Mouse (Mus musculus) neural tube, embryonic 13.5 days (tissue): ENCODE measurements around the gene Gm20388. TPM values are rescaled to one million over a fixed set of nuclear protein-coding genes. Genes with fewer than 3 reads are reported as not detected.

Source experiments
- ATAC-seq: fragments of 200-750 bp; cut with Nextera tagmentation; 2 replicates; pipeline ENCODE4 v1.8.0; 2017; ENCODE audit warnings: low read depth, mild to moderate bottlenecking, moderate TSS enrichment, moderate library complexity
- H3K27ac ChIP-seq: fragments of 300-500 bp; sonication (generic); replicated peaks from 2 replicates; pipeline ENCODE4 v1.5.1; 2015; ENCODE audit warnings: moderate library complexity, mild to moderate bottlenecking, inconsistent platforms
- H3K27me3 ChIP-seq: fragments of 300-500 bp; sonication (generic); 2 replicates; pipeline ENCODE4 v1.6.1; 2015; ENCODE audit warnings: mild to moderate bottlenecking, inconsistent platforms
- H3K36me3 ChIP-seq: fragments of 300-500 bp; sonication (generic); 2 replicates; pipeline ENCODE4 v1.6.1; 2015; ENCODE audit warnings: mild to moderate bottlenecking, inconsistent platforms
- H3K4me1 ChIP-seq: fragments of 300-500 bp; sonication (generic); replicated peaks from 2 replicates; pipeline ENCODE4 v1.6.1; 2015; ENCODE audit warnings: inconsistent platforms
- H3K4me2 ChIP-seq: fragments of 300-500 bp; sonication (generic); 2 replicates; pipeline ENCODE4 v1.6.1; 2015; ENCODE audit warnings: inconsistent platforms, mild to moderate bottlenecking, moderate library complexity
- H3K4me3 ChIP-seq: fragments of 300-500 bp; sonication (generic); 2 replicates; pipeline ENCODE4 v1.5.1; 2015; ENCODE audit warnings: mild to moderate bottlenecking, inconsistent platforms
- H3K9ac ChIP-seq: fragments of 300-500 bp; sonication (generic); 2 replicates; pipeline ENCODE4 v1.6.1; 2015; ENCODE audit warnings: moderate library complexity, mild to moderate bottlenecking, inconsistent platforms
- H3K9me3 ChIP-seq: fragments of 300-500 bp; sonication (generic); 2 replicates; pipeline ENCODE4 v1.6.1; 2016; ENCODE audit warnings: inconsistent platforms
- WGBS: fragments of 180-500 bp; shearing (Covaris S2); methylation state at CpG from one replicate; pipeline ENCODE4 v1.1.7; 2015; 5-methylcytosine and 5-hydroxymethylcytosine counted together
- polyA plus RNA-seq: library from polyadenylated mRNA; unstranded; fragments of >200 nt; fragmentation: Nextera tagmentation; extraction: Ambion mirVana; gene quantifications from 2 replicates; pipeline ENCODE4 v1.2.1, GENCODE M21; 2015

Gene Gm20388
- polyA plus RNA-seq, 1 experiment from 2014 or later: 0.27 TPM

- no peak overlapping the region for H3K9ac ChIP-seq
These were observed 1557.7 kb downstream of the Gm20388 start for GRCm38 (mm10) chr8:121468083-121469071.

GRCm38 (mm10) chr8:121474161-121474897, 1563.7 kb downstream of the Gm20388 start:
- peaks cover 8% of the 10 kb centered on the region for H3K4me1 ChIP-seq
- no peaks in the 10 kb centered on the region for H3K36me3 ChIP-seq
- WGBS: 12% methylated on average over 25 of the region's 25 CpGs
- no peak for ATAC-seq
- H3K9me3 ChIP-seq: no peaks in the 10 kb centered on the region
- no peak overlapping the region for H3K27ac ChIP-seq
- H3K9ac ChIP-seq: no peak overlapping the region
- peaks cover 28% of the 10 kb centered on the region for H3K27me3 ChIP-seq
- H3K4me2 ChIP-seq: peak overlapping the region; percentile 28
- no peak overlapping the region for H3K4me3 ChIP-seq

More at GRCm38 (mm10) chr8:121468083-121469071, 1557.7 kb downstream of the Gm20388 start:
- 71% methylated on average over 49 of the region's 49 CpGs for WGBS
- H3K4me1 ChIP-seq: peaks cover 11% of the 10 kb centered on the region
- H3K27ac ChIP-seq: peak overlapping the region; percentile 65
- H3K9me3 ChIP-seq: no peaks in the 10 kb centered on the region
- H3K4me3 ChIP-seq: no peak overlapping the region
- H3K36me3 ChIP-seq: no peaks in the 10 kb centered on the region
- H3K4me2 ChIP-seq: no peak overlapping the region
- ATAC-seq: no peak
- H3K27me3 ChIP-seq: no peaks in the 10 kb centered on the region

DNA sequence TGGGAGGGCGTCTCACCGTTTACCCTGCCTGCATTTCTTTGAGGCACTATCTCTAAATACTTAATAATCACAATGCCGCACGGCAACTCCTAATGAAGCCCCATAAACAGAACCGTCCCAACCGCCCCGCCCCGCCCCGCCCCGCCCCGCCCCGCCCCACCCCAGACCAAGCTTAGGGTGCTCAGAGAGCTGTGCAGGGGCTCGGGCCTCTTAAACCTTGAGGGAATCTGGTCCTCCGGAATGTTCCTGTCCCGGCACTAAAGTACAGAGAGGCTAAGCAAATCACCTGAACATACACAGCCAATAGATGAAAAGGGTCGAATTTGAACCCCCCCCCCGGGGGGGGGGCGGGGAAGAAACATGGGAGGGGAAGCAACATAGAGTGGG, 1564.2 kb downstream of the Gm20388 start:
- H3K4me2 ChIP-seq: peak overlapping the region; percentile 28
- H3K27ac ChIP-seq: no peak overlapping the region
- WGBS: 3% methylated on average over 17 of the region's 18 CpGs
- H3K27me3 ChIP-seq: peaks cover 28% of the 10 kb centered on the region
- ATAC-seq: no peak
- H3K4me1 ChIP-seq: peaks cover 13% of the 10 kb centered on the region
- H3K36me3 ChIP-seq: no peaks in the 10 kb centered on the region
- H3K9ac ChIP-seq: no peak overlapping the region
- no peaks in the 10 kb centered on the region for H3K9me3 ChIP-seq
- H3K4me3 ChIP-seq: no peak overlapping the region

GRCm38 (mm10) chr8:121477851-121478547, 1567.4 kb downstream of the Gm20388 start:
- ATAC-seq: 0 out of 2 replicates have a peak, but pooled peaks have one; percentile 15
- WGBS: 63% methylated on average over 20 of the region's 20 CpGs
- H3K36me3 ChIP-seq: no peaks in the 10 kb centered on the region
- no peak overlapping the region for H3K4me2 ChIP-seq
- peaks cover 28% of the 10 kb centered on the region for H3K4me1 ChIP-seq
- H3K9ac ChIP-seq: no peak overlapping the region
- no peak overlapping the region for H3K4me3 ChIP-seq
- peaks cover 28% of the 10 kb centered on the region for H3K27me3 ChIP-seq
- H3K9me3 ChIP-seq: no peaks in the 10 kb centered on the region
- peak overlapping the region; percentile 57 for H3K27ac ChIP-seq

- no peak overlapping the region for H3K9ac ChIP-seq
- peaks cover 27% of the 10 kb centered on the region for H3K4me1 ChIP-seq
- H3K4me2 ChIP-seq: no peak overlapping the region
- WGBS: 84% methylated on average over 8 of the region's 8 CpGs
- no peak overlapping the region for H3K27ac ChIP-seq
- no peaks in the 10 kb centered on the region for H3K36me3 ChIP-seq
- H3K9me3 ChIP-seq: no peaks in the 10 kb centered on the region
- no peak for ATAC-seq
- H3K4me3 ChIP-seq: no peak overlapping the region
- peaks cover 23% of the 10 kb centered on the region for H3K27me3 ChIP-seq
These were observed 1568.5 kb downstream of the Gm20388 start for GRCm38 (mm10) chr8:121479144-121479543.

GRCm38 (mm10) chr8:121480411-121481031, 1569.9 kb downstream of the Gm20388 start:
- ATAC-seq: no peak
- H3K27me3 ChIP-seq: peaks cover 9% of the 10 kb centered on the region
- no peaks in the 10 kb centered on the region for H3K36me3 ChIP-seq
- WGBS: 34% methylated on average over 26 of the region's 26 CpGs
- H3K4me2 ChIP-seq: peak overlapping the region; percentile 18; the same call in 1 of the 2 replicates
- no peaks in the 10 kb centered on the region for H3K9me3 ChIP-seq
- peak overlapping the region; percentile 15; the same call in 1 of the 2 replicates for H3K27ac ChIP-seq
- peaks cover 19% of the 10 kb centered on the region for H3K4me1 ChIP-seq
- no peak overlapping the region for H3K9ac ChIP-seq
- H3K4me3 ChIP-seq: no peak overlapping the region

GRCm38 (mm10) chr8:121484072-121484782, 1573.6 kb downstream of the Gm20388 start:
- H3K4me1 ChIP-seq: peaks cover 23% of the 10 kb centered on the region
- WGBS: 54% methylated on average over 23 of the region's 23 CpGs
- no peaks in the 10 kb centered on the region for H3K36me3 ChIP-seq
- H3K27me3 ChIP-seq: peaks cover under 1% of the 10 kb centered on the region; the same call in 1 of the 2 replicates
- H3K4me2 ChIP-seq: no peak overlapping the region
- H3K27ac ChIP-seq: no peak overlapping the region
- 0 out of 2 replicates have a peak overlapping the region, but pooled peaks have one; percentile 8 for H3K9ac ChIP-seq
- no peak for ATAC-seq
- H3K9me3 ChIP-seq: no peaks in the 10 kb centered on the region
- no peak overlapping the region for H3K4me3 ChIP-seq

- 0 out of 2 replicates have a peak, but pooled peaks cover 4% of the 10 kb centered on the region for H3K4me1 ChIP-seq
- no peaks in the 10 kb centered on the region for H3K9me3 ChIP-seq
- no peak for ATAC-seq
- no peaks in the 10 kb centered on the region for H3K27me3 ChIP-seq
- no peak overlapping the region for H3K27ac ChIP-seq
- H3K4me3 ChIP-seq: no peak overlapping the region
- H3K9ac ChIP-seq: no peak overlapping the region
- no peak overlapping the region for H3K4me2 ChIP-seq
- WGBS: 55% methylated on average over 9 of the region's 9 CpGs
- no peaks in the 10 kb centered on the region for H3K36me3 ChIP-seq
These were observed 1581.0 kb downstream of the Gm20388 start for GRCm38 (mm10) chr8:121491633-121492032.

DNA sequence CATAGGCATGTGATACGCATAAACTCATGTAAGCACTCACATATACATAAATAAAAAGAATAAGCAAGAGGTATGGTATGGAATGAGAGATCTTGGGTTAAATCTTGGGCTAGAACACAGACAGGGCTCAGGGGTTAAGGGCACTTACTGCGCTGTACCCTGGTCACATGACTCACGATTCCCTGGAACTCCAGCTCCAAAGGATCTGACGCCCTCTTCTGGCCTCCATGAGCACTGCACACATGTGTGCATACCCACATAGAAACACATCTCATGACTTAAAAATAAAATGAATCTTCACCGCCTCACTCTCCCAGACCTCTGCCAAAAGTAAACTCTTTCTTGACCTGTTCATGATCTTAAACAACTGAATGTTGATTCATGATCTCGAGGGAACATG, 1587.0 kb downstream of the Gm20388 start:
- ATAC-seq: no peak

DNA sequence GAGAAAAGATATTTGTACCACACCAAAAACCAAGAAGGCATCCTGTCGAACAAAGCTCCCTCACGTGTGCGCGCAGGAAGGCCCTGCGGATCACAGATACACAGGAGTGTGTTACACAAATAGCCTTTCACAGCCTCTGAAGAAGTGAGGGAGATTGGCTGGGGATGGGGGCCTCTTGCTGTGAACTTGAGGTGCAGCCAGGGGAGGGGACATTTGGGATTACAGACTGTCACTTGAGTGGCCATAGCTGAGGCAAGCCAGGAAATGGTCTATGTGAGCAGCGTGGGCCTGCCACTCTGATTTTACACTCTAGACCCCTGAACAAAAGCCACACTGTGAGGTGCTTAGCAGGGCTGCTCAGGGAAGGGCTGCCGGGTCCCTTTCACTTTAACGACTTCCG, 1601.1 kb downstream of the Gm20388 start:
- 54% methylated on average over 9 of the region's 9 CpGs for WGBS
- no peaks in the 10 kb centered on the region for H3K4me1 ChIP-seq
- H3K36me3 ChIP-seq: no peaks in the 10 kb centered on the region
- H3K27me3 ChIP-seq: peaks cover 48% of the 10 kb centered on the region
- no peak overlapping the region for H3K9ac ChIP-seq
- H3K9me3 ChIP-seq: no peaks in the 10 kb centered on the region
- ATAC-seq: no peak
- no peak overlapping the region for H3K27ac ChIP-seq
- no peak overlapping the region for H3K4me3 ChIP-seq
- H3K4me2 ChIP-seq: no peak overlapping the region

More for the DNA sequence above, 1587.0 kb downstream of the Gm20388 start:
- Histone ChIP-seq H3K4me1 (no peaks in the 10 kb centered on the region), H3K4me3 (no peak overlapping the region), H3K9me3 (no peaks in the 10 kb centered on the region), H3K27me3 (no peaks in the 10 kb centered on the region), H3K4me2 (no peak overlapping the region), H3K27ac (no peak overlapping the region), H3K36me3 (no peaks in the 10 kb centered on the region), H3K9ac (no peak overlapping the region)
- WGBS: 84% methylated on average over 6 of the region's 6 CpGs

GRCm38 (mm10) chr8:121513429-121513828, 1602.8 kb downstream of the Gm20388 start:
- Histone ChIP-seq H3K4me1 (no peaks in the 10 kb centered on the region), H3K27me3 (peaks cover 48% of the 10 kb centered on the region), H3K27ac (no peak overlapping the region), H3K9me3 (no peaks in the 10 kb centered on the region), H3K4me3 (no peak overlapping the region), H3K9ac (no peak overlapping the region), H3K4me2 (no peak overlapping the region), H3K36me3 (no peaks in the 10 kb centered on the region)
- WGBS: 6% methylated on average over 12 of the region's 12 CpGs
- ATAC-seq: peak; percentile 78
